8 mouse cellular contexts compared by ENCODE assay signal in genomic region chr17:12317954-12318651, GRCm38 (mm10). TPM values are rescaled to one million over a fixed set of nuclear protein-coding genes. Genes with fewer than 3 reads are reported as not detected.
A peak's percentile ranks its signal among the peaks of the same experiment; 100 is the strongest.
DNase-seq lines count a peak whose midpoint lies in the region; ATAC-seq lines count a peak whose summit lies in the region.

No protein-coding gene starts in this region.

- no peaks in the 10 kb centered on the region for H3K27me3 ChIP-seq in kidney, embryonic 16.5 days (ENCODE audit: insufficient read depth, low read length)
- no peaks in the 10 kb centered on the region for H3K27me3 ChIP-seq in embryonic facial prominence, embryonic 12.5 days
- H3K27me3 ChIP-seq in intestine, embryonic 15.5 days (replicated peaks) = no peaks in the 10 kb centered on the region
- H3K27me3 ChIP-seq in midbrain, embryonic 14.5 days (ENCODE audit: control insufficient read depth, insufficient read depth, low read length) = no peaks in the 10 kb centered on the region

- H3K4me1 ChIP-seq in kidney, embryonic 16.5 days (ENCODE audit: insufficient read depth, low read length) = peaks cover 28% of the 10 kb centered on the region
- H3K4me1 ChIP-seq in embryonic facial prominence, embryonic 12.5 days = peaks cover 11% of the 10 kb centered on the region
- peaks cover 13% of the 10 kb centered on the region for H3K4me1 ChIP-seq in intestine, embryonic 15.5 days (replicated peaks)
- H3K4me1 ChIP-seq in midbrain, embryonic 14.5 days (ENCODE audit: control insufficient read depth, insufficient read depth, low read length) = peaks cover 15% of the 10 kb centered on the region

- ATAC-seq in kidney, embryonic 16.5 days (ENCODE audit: low FRiP score, low TSS enrichment) = peak; percentile 85
- ATAC-seq in embryonic facial prominence, embryonic 12.5 days (ENCODE audit: insufficient number of reproducible peaks, insufficient read depth, low FRiP score, low TSS enrichment) = peak; percentile 78
- ATAC-seq in intestine, embryonic 15.5 days = peak; percentile 81
- ATAC-seq in midbrain, embryonic 14.5 days (ENCODE audit: low FRiP score, low TSS enrichment) = peak; percentile 80
- ATAC-seq in monocyte, adult 5-6 weeks (replicated peaks; ENCODE audit: insufficient number of reproducible peaks, low FRiP score, low TSS enrichment, poor library complexity, severe bottlenecking) = no peak; the same call in 1 of the 2 replicates

- peak overlapping the region; percentile 83 for H3K4me2 ChIP-seq in kidney, embryonic 16.5 days (replicated peaks; ENCODE audit: low read depth, low read length)
- peak overlapping the region; percentile 67 for H3K4me2 ChIP-seq in embryonic facial prominence, embryonic 12.5 days (replicated peaks)
- H3K4me2 ChIP-seq in intestine, embryonic 15.5 days (replicated peaks) = peak overlapping the region; percentile 72
- peak overlapping the region; percentile 76 for H3K4me2 ChIP-seq in midbrain, embryonic 14.5 days (ENCODE audit: low read length)

- H3K4me3 ChIP-seq in kidney, embryonic 16.5 days (ENCODE audit: low read length) = peak overlapping the region; percentile 90
- H3K4me3 ChIP-seq in embryonic facial prominence, embryonic 12.5 days = peak overlapping the region; percentile 67
- peak overlapping the region; percentile 98 for H3K4me3 ChIP-seq in intestine, embryonic 15.5 days (replicated peaks)
- peak overlapping the region; percentile 93 for H3K4me3 ChIP-seq in midbrain, embryonic 14.5 days (replicated peaks; ENCODE audit: low read depth, low read length)

- no peaks in the 10 kb centered on the region for H3K9me3 ChIP-seq in kidney, embryonic 16.5 days (ENCODE audit: low read length)
- H3K9me3 ChIP-seq in embryonic facial prominence, embryonic 12.5 days = no peaks in the 10 kb centered on the region
- H3K9me3 ChIP-seq in intestine, embryonic 15.5 days = no peaks in the 10 kb centered on the region
- H3K9me3 ChIP-seq in midbrain, embryonic 14.5 days (ENCODE audit: control insufficient read depth, low read length) = no peaks in the 10 kb centered on the region

- peak overlapping the region; percentile 97 for H3K27ac ChIP-seq in kidney, embryonic 16.5 days (ENCODE audit: low read length)
- peak overlapping the region; percentile 95 for H3K27ac ChIP-seq in embryonic facial prominence, embryonic 12.5 days
- peak overlapping the region; percentile 96 for H3K27ac ChIP-seq in intestine, embryonic 15.5 days
- H3K27ac ChIP-seq in midbrain, embryonic 14.5 days (replicated peaks; ENCODE audit: low read depth, low read length) = peak overlapping the region; percentile 99

- no peaks in the 10 kb centered on the region for H3K36me3 ChIP-seq in kidney, embryonic 16.5 days (ENCODE audit: insufficient read depth, low read length)
- H3K36me3 ChIP-seq in embryonic facial prominence, embryonic 12.5 days = no peaks in the 10 kb centered on the region
- H3K36me3 ChIP-seq in intestine, embryonic 15.5 days = no peaks in the 10 kb centered on the region
- H3K36me3 ChIP-seq in midbrain, embryonic 14.5 days (ENCODE audit: control insufficient read depth, insufficient read depth, low read length) = no peaks in the 10 kb centered on the region

- peak overlapping the region; percentile 95 for H3K9ac ChIP-seq in kidney, embryonic 16.5 days (replicated peaks; ENCODE audit: low read length)
- peak overlapping the region; percentile 72 for H3K9ac ChIP-seq in embryonic facial prominence, embryonic 12.5 days
- H3K9ac ChIP-seq in intestine, embryonic 15.5 days = peak overlapping the region; percentile 97
- H3K9ac ChIP-seq in midbrain, embryonic 14.5 days (replicated peaks; ENCODE audit: low read length) = peak overlapping the region; percentile 97

- no peak for DNase-seq in kidney, adult 18-20 months
- peak; percentile 25 for DNase-seq in MEL-GATA-1-ER (ENCODE audit: extremely low read depth, low read depth)
- DNase-seq in midbrain, embryonic 14.5 days = peak; percentile 72
- no peak for DNase-seq in cerebellum, postnatal 25 days

- WGBS in kidney, embryonic 16.5 days = under 1% methylated on average over 57 of the region's 59 CpGs
- WGBS in embryonic facial prominence, embryonic 12.5 days = under 1% methylated on average over 59 of the region's 59 CpGs
- under 1% methylated on average over 58 of the region's 59 CpGs for WGBS in intestine, embryonic 15.5 days
- WGBS in midbrain, embryonic 14.5 days = 0% methylated on average over 58 of the region's 59 CpGs

RNA-seq across cellular contexts. Expression of gene Map3k4, which starts 0.5 kb away (rescaled TPM):
- polyA plus RNA-seq in kidney, embryonic 16.5 days (2015; fragmentation: Nextera tagmentation; extraction: Ambion mirVana) = 36.0 and 38.8 TPM in 2 replicates
- polyA plus RNA-seq in embryonic facial prominence, embryonic 12.5 days (2016; fragmentation: Nextera tagmentation; extraction: Ambion mirVana) = 58.2 and 60.5 TPM in 2 replicates
- polyA plus RNA-seq in intestine, embryonic 15.5 days (2015; fragmentation: Nextera tagmentation; extraction: Ambion mirVana) = 33.0 and 43.9 TPM in 2 replicates
- polyA plus RNA-seq in midbrain, embryonic 14.5 days (2014; fragmentation: Nextera tagmentation; extraction: Ambion mirVana) = 31.0 and 38.6 TPM in 2 replicates
- 20.8 to 45.9 TPM (median 22.8 TPM) in 3 replicates for total RNA-seq in monocyte, adult 5-6 weeks (2017)

Comparison
In these comparisons a context has a peak if more than half of its experiments do, and no peak if none do; other contexts are left out.
1. DNase-seq: peak in MEL-GATA-1-ER (single experiment) and midbrain, embryonic 14.5 days (single experiment); none in kidney, adult 18-20 months (single experiment) and cerebellum, postnatal 25 days (0 of 2).
2. Peak in every context shown above with its lines, with median percentiles within 50 percentile points of each other: H3K27ac ChIP-seq, H3K4me2 ChIP-seq, H3K4me3 ChIP-seq and H3K9ac ChIP-seq.